Comparison of ENCODE assay signal across 10 mouse cellular contexts in genomic region chr8:92996840-92997239, GRCm38 (mm10). TPM values are rescaled to one million over a fixed set of nuclear protein-coding genes. Genes with fewer than 3 reads are reported as not detected.
DNase-seq lines count a peak whose midpoint lies in the region; ATAC-seq and TF ChIP-seq lines count a peak whose summit lies in the region.
"Had no signal": no experiment of that assay in that cellular context is flagged by ENCODE, and none has a peak within 500 bp of the region (broad histone marks: within the 10 kb centered on the region; RNA-seq: fewer than 3 reads in every experiment).

No protein-coding gene starts in this region.

- H3K27me3 ChIP-seq in heart, adult 2 months (ENCODE audit: control insufficient read depth, insufficient read depth, low read length): no peaks in the 10 kb centered on the region
- peaks cover 11% of the 10 kb centered on the region; the same call in 1 of the 2 replicates for H3K27me3 ChIP-seq in heart, embryonic 10.5 days (ENCODE audit: insufficient read depth, poor library complexity, severe bottlenecking)

- WGBS in heart, adult 2 months: 20% methylated on average over 5 of the region's 5 CpGs
- 21% methylated on average over 5 of the region's 5 CpGs for WGBS in heart, embryonic 10.5 days

- H3K9ac ChIP-seq in heart, adult 2 months (ENCODE audit: low read depth, low read length): no peak overlapping the region
- H3K9ac ChIP-seq: neural tube, embryonic 13.5 days had no signal

- no peak overlapping the region for H3K4me3 ChIP-seq in heart, adult 2 months
- no peak overlapping the region for H3K4me3 ChIP-seq in heart, embryonic 10.5 days
- H3K4me3 ChIP-seq: neural tube, embryonic 13.5 days had no signal

- H3K27ac ChIP-seq in heart, adult 2 months: no peak overlapping the region
- no peak overlapping the region for H3K27ac ChIP-seq in heart, embryonic 10.5 days
- H3K27ac ChIP-seq: neural tube, embryonic 13.5 days had no signal

- ATAC-seq in inflammation-experienced regulatory T-cells, adult 6 months: no peak

- DNase-seq in heart, adult 2 months: peak; percentile 39 to 63
- DNase-seq in heart, embryonic 10.5 days (ENCODE audit: low spot score): no peak
- DNase-seq in urinary bladder, adult 18-20 months (ENCODE audit: low spot score in 2 of 2): peak; percentile 33 to 53
- DNase-seq in urinary bladder, postnatal 10 days (ENCODE audit: low spot score): no peak
- peak; percentile 44 for DNase-seq in gastrocnemius, postnatal 14 days
- DNase-seq in left cerebral cortex, postnatal 4 days: peak; percentile 43
- peak; percentile 76 for DNase-seq in right cerebral cortex, postnatal 14 days

- peak; percentile 67; the same call in 1 of the 2 replicates for TF ChIP-seq EP300 in heart, adult 2 months (IDR thresholded peaks at IDR 0.05; ENCODE audit: insufficient read depth, low read depth, low read length)

- intact Hi-C loops in heart, adult 2 months (cut with DNase I): loop anchor here (1.0 to 5.0 kb wide), 3 partner anchors 100 to 179 kb away; no protein-coding TSS in a partner anchor
- intact Hi-C loops in gastrocnemius, postnatal 14 days (cut with DNase I; ENCODE audit: low total_unique reads): loop anchor here (5.0 kb wide), 1 partner anchor 115 kb away; no protein-coding TSS in a partner anchor
- intact Hi-C loops in left cerebral cortex, postnatal 4 days (cut with DNase I): loop anchor here (1.0 to 10.0 kb wide), 2 partner anchors 112 to 179 kb away; no protein-coding TSS in a partner anchor

- no peaks in the 10 kb centered on the region for H3K79me2 ChIP-seq in heart, adult 2 months (replicated peaks; ENCODE audit: control insufficient read depth, insufficient read depth, low read length)

- TF ChIP-seq POLR2A in heart, adult 2 months (IDR thresholded peaks at IDR 0.05; ENCODE audit: insufficient read depth, low read depth, low read length): no peak

- TF ChIP-seq CTCF in heart, adult 2 months (IDR thresholded peaks at IDR 0.05): peak; percentile 80

- no peaks in the 10 kb centered on the region for H3K9me3 ChIP-seq in heart, embryonic 10.5 days
- H3K9me3 ChIP-seq: neural tube, embryonic 13.5 days had no signal

- H3K36me3 ChIP-seq in heart, adult 2 months (ENCODE audit: control insufficient read depth, insufficient read depth, low read length): no peaks in the 10 kb centered on the region
- H3K36me3 ChIP-seq in heart, embryonic 10.5 days: no peaks in the 10 kb centered on the region
- H3K36me3 ChIP-seq: neural tube, embryonic 13.5 days had no signal

- no peaks in the 10 kb centered on the region for H3K4me1 ChIP-seq in heart, adult 2 months (ENCODE audit: control insufficient read depth, insufficient read depth, low read length)
- H3K4me1 ChIP-seq in heart, embryonic 10.5 days: peaks cover 12% of the 10 kb centered on the region; the same call in 1 of the 2 replicates
- H3K4me1 ChIP-seq: neural tube, embryonic 13.5 days had no signal

RNA-seq across cellular contexts. Expression of gene Slc6a2, which starts 37.0 kb away (rescaled TPM):
- total RNA-seq in heart, adult 2 months (2021): under 1 TPM; 0.08 to 0.14 TPM
- polyA plus RNA-seq in heart, adult 2 months (2012; rRNA removed): 0.18 and 0.23 TPM in 2 replicates
- 0.05 and 0.11 TPM in 2 replicates for polyA plus RNA-seq in heart, embryonic 10.5 days (2016; fragmentation: Nextera tagmentation; extraction: Ambion mirVana)
- total RNA-seq in gastrocnemius, postnatal 14 days (2021): under 1 TPM; 0.11 to 0.49 TPM
- under 1 TPM; 0.24 to 0.26 TPM for total RNA-seq in left cerebral cortex, postnatal 4 days (2021)
- not detected for polyA plus RNA-seq in inflammation-experienced regulatory T-cells, adult 6 months (2017; shearing (Covaris generic))
- polyA plus RNA-seq: heart, embryonic 14.5 days had no signal

RNA-seq across cellular contexts. Expression of gene Ces1a, which starts 51.2 kb away (rescaled TPM):
- not detected for total RNA-seq in heart, adult 2 months (2021)
- not detected in 2 replicates for polyA plus RNA-seq in heart, adult 2 months (2012; rRNA removed)
- polyA plus RNA-seq in heart, embryonic 10.5 days (2016; fragmentation: Nextera tagmentation; extraction: Ambion mirVana): 0.16 TPM in 1 of 2 replicates, not detected in the other
- total RNA-seq in gastrocnemius, postnatal 14 days (2021): not detected
- total RNA-seq in left cerebral cortex, postnatal 4 days (2021): not detected
- polyA plus RNA-seq in inflammation-experienced regulatory T-cells, adult 6 months (2017; shearing (Covaris generic)): not detected
- polyA plus RNA-seq: heart, embryonic 14.5 days; neural tube, embryonic 13.5 days had no signal

Comparison
In these comparisons a context has a peak if more than half of its experiments do, and no peak if none do; other contexts are left out.
1. DNase-seq: peak in heart, adult 2 months (2 of 2), urinary bladder, adult 18-20 months (2 of 2), gastrocnemius, postnatal 14 days (single experiment), left cerebral cortex, postnatal 4 days (single experiment) and right cerebral cortex, postnatal 14 days (single experiment); none in heart, embryonic 10.5 days (single experiment) and urinary bladder, postnatal 10 days (single experiment).